Mouse (Mus musculus) megakaryocyte progenitor cell, adult 5-6 weeks (primary cell): Measurements from ENCODE around the gene Atxn7l1. TPM values are rescaled to one million over a fixed set of nuclear protein-coding genes. Genes with fewer than 3 reads are reported as not detected.
"Not testable (repeated sequence)": the region's sequence is repeated elsewhere in the genome, so short reads cannot be mapped to it uniquely, and the experiment has no call there.

Experiments
- ATAC-seq: replicated peaks from 2 replicates; pipeline ENCODE4 v1.8.0; 2016; ENCODE audit warnings: mild to moderate bottlenecking, moderate TSS enrichment, inconsistent platforms; ENCODE audit not compliant: poor library complexity
- total RNA-seq, 2 experiments: library from RNA; stranded (forward) in 1 of 2; stranded (reverse) in 1 of 2; fragments of 157-497, 149-512 nt in 1 of 2; fragments of 200-1000 nt in 1 of 2; gene quantifications; 2 replicates each; pipeline versions ENCODE4 v1.2.3 to v1.2.4; 2015 to 2017

Gene Atxn7l1
- total RNA-seq, 2 experiments from 2014 or later = 33.1 to 96.1 TPM

DNA sequence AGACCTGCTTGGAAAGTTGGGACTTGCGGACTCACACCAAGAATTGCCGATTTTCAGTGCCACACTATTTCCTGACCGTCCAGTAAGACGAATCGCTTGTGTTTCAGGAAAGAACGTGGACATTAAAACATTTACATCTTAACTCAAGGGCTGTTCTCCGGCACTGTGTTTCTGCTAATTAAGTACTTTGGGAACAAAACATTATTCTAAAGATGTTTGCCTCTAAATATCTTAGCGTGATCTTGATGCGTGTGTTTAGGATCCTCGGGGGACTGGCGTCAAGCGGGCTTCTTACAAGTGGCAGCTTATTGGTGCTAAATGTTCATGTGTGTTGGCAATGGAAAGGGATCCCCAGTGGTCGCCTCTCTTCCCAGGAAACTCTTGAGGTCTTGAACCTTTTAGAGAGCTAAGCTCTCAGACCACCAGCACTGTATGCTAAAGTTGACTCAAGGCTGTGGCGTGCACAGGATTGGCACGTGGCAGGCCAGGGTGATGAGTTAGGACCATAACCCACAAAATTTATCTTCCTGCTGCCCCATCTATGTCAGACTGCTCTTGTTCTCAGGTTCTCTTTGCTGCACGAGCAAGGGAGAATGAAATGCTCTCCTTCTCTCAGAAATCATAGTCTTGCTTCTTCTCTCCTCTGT lies 2.2 kb downstream of the Atxn7l1 start:
- no peak for ATAC-seq

DNA sequence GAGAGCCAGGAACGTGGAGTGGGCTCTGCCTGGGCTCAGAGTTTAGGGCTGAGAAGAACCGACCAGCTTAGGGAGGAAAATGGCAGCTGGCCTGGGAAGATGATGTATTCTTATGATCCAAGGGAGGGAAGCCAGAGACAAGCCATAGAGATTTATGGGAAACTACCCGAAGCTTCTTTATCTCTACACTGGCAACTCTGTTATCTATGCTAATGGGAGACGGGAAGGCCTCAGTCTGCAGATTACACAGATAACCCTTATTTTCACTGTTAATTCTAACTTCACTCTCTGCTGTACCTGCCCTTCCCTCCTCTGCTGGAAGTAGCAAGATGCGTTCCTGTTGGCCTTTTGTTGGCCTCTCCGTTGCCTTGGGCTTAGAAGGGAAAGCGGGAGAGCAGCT lies 5.6 kb downstream of the Atxn7l1 start:
- ATAC-seq = no peak

DNA sequence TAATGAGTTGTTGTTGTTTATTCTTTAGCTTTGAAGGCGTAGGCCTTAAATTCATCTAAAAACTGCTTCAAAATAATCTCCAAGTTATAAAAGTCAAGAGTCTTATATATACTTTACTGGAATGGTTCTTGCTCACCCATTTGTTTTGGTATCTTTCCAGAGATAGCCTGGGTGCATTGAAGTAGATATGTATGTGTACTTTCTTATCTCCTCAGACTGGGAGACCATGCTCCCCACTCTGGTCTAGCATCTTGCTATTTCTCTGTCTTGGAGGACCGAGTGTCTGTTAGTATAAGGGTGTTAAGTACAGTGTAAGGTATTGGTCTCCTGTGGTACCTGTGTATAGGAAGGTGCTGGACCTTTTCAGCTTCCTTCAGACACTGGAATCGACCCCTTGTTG lies 6.4 kb downstream of the Atxn7l1 start:
- ATAC-seq = peak; percentile 68

DNA sequence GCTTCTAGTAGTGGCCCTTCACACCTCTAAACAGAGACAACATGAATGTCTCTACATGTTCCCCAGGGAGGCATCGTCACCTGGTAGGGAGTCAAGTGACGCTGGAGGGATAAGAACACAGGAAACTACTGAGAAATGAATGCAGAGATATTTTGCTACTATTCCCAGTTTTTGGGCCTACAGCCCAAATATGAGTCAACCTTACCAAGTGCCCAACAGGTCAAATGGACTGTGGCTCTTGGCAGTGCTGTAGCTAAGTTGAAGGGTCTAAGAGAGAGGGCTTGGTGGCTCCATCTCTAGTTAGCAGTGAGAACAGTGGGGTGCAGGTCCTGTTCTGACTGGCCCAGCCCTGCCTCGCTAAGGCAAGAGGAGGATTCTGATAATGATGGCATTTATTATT lies 7.2 kb downstream of the Atxn7l1 start:
- ATAC-seq = no peak

DNA sequence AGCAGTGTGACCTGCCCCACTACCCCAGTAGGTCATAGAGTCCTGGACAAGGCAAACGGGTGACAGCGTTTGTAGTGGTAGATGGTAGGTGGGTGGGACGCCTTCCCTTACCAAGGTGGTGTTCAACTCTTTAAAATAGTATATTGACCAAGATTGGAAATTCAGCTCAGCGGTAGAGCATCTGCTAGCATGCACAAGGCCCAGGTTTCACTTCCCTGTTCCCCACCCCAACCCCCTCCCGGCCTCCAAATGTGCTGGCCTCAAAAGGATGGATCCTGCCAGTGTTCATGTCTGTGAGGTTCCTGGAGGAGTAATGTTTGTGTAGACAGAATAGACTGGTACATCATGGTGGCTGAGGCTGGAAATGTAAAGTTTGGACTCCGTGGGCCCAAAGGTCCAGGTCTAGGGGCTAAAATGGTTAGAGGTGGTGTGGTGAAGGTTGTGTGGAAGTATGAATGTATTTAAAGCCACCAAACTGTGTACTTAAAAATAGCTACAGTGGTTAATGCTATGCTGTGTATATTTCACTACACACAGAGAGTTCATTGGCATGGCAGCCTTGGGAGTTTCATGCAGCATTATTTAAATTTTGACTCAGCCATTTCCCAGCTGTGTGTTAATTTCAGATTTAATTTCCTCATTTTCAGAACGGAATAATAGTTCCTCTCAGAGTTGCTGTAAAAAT lies 9.0 kb downstream of the Atxn7l1 start:
- ATAC-seq = peak; percentile 47; the same call in 1 of the 2 replicates

DNA sequence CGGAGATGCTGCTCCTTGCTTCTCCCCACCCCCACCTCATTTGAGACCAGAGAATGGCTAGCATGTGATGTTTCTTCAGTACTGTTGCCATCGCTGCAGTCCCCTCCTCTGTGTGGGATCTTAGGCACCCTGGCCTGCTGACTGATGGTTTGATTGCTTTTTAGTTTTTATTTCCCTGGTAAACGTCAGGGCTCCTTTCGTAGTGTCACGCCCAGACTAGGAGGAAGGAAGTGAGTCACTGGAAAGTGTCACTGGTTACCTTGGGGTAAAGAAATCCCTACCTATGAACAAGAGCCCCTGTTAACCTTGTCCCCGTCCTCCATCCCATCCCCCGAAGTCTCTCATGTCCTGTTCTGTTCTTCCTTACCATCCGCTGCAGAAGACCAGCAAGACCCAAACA lies 10.8 kb downstream of the Atxn7l1 start:
- no peak for ATAC-seq

DNA sequence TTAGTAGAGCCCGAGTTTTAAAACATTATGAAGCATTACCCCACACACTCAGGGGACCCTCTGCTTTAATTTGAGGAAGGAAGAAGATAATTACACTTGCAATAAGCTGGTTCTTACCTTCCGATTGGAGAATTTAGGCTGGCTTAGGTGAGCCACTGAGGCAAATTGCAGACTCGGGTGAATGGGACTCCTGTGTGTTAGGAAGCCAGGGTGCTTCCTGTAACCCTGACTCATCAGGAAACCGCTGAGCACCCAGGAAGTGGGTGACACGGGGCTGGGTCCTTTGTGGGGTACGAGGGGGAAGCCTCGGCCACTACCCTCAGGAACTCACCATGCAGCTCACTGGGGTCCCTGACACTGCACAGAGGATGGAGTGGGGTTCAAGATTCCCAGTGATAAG lies 12.9 kb downstream of the Atxn7l1 start:
- ATAC-seq = peak; percentile 15; the same call in 1 of the 2 replicates

DNA sequence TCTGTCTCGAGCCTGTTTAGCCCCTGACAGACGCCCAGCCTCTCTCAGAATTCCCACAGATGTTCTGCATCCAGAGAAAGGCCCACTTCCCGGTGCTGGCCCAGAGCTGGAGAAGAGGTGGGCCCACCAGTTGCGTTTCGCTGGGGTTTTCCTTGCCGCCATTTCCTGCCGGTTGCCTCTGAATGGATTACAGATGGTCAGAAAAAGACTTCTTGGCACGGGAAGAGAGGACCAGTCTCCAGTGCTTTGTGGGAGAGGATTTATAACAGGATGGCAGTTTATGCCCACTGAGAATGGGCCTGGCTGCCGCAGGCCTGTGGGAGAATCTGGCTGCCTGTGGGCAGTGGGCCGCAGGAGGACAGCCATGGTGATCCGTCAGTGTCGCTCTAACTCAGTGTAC lies 15.0 kb downstream of the Atxn7l1 start:
- no peak for ATAC-seq

DNA sequence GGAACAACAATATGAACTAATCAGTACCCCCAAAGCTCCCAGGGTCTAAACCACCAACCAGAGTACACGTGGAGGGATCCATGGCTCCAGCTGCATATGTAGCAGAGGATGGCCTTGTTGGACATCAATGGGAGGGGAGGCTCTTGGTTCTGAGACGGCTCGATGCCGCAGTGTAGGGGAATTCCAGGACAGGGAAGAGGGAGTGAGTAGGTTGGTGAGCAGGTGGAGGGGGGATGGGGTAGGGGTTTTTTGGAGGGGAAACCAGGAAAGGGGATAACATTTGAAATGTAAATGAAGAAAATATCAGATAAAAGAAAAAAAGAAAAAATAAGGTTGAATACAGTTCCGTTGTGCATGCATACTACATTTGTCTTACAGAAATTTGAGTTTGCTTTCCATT lies 16.5 kb downstream of the Atxn7l1 start:
- not testable (repeated sequence) for ATAC-seq

DNA sequence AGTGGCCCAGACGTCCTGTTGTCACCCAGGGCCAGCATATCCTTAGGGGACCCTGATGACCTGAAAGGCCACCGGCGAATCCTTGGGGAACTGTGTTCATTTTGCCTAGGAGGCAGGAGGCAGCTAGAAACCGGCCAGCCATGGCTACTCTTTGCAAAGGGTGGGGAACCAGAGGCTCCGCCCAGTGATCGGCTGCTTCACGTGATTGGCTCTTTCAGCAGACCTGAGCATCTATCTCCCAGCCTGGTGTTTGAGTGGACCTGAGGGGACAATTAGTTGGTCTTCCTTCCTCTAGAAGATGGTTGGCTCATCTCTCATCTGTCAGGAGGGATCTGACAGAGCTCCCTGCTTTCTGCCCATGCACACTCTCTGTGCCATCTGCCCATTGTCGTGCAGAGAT lies 19.2 kb downstream of the Atxn7l1 start:
- no peak for ATAC-seq

DNA sequence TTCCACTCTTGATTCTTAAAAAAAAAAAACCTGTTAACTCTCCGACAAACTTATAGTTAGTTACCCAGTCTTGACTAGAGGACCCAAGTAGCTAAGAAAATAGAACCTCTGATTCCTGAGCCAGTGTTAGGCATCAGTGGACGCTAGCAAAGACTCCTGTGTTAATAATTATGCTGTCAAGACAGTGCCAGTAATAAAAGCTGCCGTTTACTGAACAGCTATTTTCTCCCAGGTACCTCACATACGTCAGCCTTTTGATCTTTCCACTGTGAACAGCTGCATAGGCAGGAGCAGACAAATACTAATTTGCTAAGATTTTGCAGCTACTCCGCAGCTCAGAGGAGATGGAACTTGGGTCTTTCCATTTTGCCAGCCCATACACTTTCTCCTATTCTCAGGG lies 20.1 kb downstream of the Atxn7l1 start:
- ATAC-seq = no peak

DNA sequence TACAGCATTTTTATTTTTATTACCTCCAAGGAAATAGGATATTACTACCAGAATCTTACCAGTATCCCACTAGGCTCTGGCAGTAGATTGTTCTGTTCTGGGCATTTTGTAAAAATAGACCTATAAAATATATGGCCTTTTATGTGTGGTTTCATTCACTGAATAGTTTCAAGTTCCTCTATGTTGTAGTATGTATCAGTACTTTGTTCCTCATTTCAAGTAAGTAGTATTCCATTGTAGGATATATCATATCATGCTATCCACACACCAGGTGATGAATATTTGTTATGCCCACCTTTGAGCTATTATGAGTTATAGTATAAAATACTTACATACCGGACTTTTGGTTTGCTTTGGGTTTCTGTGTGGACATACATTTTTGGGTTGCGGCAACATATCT lies 21.0 kb downstream of the Atxn7l1 start:
- peak; percentile 42 for ATAC-seq

DNA sequence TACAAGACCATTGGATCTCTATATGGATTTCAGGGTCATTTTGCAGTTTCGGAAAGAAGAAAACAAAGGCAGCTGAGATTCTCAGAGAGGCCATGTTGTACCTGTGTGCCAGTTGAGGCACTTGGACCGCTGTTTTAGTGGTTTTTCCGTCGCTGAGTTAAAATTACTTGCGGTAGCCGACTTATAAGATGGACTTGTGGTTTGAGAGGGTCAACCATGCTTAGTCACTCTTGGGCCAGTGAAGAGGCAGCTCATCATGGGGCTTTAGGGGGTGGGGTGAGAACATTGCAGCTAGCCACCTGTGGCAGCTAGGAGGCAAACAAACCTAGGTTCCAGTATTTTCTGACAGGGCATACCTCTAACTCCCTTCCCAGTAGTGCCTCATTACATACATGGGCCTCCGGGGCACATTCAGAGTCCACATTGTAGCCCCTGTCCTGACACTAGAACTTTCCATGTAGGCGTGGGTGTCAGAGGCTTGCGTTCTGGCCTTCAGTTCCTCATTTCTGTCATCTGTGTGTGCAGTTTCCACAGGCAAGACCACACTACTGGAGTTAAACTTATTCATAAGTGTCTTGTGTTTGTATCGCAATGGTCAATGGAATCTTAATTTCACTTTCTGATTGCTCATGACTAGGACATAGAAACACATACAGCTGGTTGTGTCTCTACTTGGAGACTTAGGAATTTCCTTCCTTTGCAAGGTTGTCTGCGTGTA lies 22.4 kb downstream of the Atxn7l1 start:
- peak; percentile 84 for ATAC-seq

DNA sequence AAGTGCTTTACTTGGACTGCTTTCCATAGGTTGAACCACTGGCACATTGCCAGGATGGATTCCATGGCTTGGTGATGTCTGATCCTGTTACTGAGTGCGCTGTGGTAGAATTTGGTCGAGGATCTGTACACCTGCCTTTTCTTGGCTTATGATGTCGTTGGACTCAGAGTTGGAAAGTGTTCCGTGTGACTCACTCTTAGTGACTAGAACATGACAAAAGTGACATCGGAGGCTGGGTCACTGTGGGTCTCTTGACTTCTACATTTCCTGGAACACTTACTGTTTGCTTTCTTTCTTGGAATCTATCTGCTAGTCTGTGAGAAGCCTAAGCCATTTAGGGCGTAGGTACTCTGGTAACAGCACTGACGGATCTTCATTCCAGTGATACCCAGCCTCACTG lies 23.3 kb downstream of the Atxn7l1 start:
- no peak for ATAC-seq

DNA sequence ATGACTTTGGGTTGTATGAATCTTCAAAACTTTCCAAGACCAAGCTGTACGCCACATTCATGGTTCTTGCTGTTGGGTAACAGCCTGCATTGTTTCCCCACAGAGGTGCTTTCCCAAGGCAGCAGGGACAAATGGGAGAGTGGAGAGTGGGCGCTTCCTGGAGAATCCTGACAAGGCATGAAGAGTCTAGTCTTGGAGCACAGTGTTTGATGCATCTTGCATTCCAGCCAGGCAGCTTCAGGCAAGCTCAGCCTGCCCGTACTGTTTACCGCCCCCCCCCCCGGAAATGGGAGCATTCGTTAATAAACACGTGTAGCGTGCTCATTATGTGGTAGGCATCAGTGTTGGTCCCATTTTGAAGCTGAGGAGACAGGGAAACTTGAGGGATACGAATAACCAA lies 25.4 kb downstream of the Atxn7l1 start:
- no peak for ATAC-seq

DNA sequence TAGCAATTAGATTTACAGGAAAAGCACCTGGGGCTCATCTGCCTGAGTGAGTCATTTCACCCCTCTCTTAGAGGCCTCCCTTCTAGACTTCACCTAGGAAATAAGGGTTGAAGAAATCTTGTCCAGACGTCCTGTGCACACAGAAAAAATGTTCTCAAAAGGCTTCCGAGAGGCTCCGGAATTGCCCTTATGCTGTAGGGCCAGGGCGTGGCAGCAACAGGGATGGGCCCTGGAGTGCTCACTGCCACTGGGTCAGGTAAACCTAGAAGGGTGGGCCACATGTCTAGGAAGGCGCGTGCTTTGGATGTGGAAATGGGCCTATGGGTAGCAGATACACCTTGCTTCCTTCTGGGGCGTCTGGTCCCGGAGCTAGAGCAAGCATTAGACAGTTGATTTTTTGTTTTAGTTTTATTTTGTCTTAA lies 26.2 kb downstream of the Atxn7l1 start:
- no peak for ATAC-seq

DNA sequence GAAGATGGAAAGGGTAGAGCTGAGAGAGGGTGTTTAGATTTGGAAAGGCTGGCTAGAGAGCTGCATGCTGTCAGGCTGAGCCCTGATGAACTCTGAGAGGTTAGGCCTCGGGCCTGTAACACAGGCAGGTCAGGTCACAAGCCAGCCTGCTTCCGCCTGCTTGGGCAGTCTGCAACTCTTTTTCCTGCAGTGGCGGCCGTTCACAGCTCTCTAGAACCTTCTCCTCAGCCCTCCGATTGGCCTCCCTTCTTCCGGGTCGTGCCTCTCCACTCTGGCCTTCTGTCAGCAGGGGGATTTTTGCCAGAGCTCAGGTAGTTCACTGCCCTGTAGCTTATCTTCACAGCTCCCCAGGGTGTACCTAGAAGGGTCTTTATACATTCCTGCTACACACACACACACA lies 26.7 kb downstream of the Atxn7l1 start:
- no peak for ATAC-seq

DNA sequence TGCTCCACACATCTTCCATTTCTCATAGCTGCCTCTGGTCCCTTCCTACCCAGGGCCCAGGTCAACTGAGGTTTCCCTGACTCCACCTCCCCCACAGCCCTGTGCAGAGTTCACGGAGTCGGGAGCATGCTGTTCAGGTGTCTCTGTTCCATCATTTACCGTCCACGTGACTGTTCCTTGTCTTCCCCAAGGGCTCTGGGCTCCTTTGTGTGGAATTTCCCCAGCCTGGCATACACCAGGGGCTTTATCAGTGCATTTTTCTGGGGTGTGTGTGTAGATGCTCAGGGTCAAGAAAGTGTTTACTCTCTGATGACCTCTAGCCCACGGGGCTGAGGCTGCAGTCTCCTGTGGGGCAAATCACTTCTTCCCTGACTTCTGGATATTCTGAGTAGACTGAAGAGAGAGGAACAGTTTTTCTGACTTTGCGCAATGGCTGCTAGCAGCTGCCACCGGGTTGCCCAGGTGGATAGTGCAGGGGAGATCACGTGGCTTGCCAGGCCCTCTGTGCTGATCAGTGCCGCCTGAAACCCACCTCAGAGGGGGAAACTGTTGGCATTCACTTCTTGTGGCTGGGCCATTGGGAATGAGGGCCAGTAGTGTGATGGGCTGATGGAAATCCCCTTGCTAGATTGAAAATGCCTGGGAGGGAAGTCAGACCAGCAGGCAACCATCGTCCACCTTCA lies 27.3 kb downstream of the Atxn7l1 start:
- ATAC-seq = no peak

DNA sequence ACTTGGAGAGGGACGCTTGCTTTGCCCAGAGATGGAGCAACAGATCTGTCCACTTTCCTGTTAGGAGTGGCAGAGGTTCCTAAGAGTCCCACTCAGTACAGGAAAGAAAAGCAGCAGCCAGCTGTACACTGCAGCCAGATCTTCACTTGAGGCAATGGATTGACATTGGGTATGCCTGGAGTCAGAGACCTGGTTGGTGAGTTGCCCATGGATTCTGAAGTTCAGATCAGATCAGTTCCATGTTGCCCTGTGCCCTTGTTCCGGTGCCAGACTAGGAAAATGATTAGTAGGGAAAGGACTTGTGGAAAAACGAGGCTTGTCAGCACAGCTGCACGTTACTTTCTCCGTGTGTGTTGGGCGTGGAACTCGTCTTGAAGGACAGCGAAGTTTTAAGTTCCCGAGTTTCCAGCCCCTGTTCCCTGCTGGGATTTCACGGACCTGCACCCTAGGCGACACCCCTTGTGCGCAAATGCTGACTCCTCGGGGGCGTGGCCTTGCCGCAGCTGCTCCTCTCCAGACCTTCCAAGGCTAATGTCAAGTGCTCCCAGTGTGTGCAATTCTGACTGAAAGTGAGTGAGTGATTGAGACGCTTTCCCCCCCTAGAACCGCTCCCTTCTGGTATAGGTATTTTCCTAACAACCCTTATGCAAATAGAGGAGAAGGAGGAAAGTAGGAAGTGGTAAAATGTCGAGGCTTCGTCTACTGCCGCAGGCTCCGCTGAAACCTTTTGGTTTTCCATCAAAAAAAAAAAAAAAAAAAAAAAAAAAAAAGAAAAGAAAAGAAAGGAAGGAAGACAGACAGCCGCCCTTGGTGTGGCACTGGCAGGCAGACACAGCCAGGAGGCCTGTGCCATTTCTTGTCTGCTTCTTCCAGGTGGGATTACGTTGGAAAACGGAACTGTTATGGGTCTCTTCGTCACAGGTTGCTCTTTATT lies 28.4 kb downstream of the Atxn7l1 start:
- ATAC-seq = peak; percentile 88

DNA sequence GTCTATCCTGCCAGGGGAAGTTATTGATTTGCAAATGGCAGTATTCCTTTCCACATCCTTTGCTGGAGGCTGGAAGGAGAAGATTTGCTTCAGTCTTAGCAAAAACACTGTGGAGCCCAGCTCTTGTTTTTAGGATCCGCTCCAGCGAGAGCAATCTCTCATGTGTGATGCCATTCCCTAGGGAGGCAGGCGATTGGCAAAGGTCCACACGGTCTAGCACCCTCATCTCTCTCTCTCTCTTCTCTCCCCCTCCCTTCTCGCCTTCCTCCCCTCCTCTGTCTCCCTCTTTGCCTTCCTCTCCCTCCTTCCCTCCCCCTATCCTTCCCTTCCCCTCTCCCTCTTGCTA lies 29.0 kb downstream of the Atxn7l1 start:
- ATAC-seq = no peak

DNA sequence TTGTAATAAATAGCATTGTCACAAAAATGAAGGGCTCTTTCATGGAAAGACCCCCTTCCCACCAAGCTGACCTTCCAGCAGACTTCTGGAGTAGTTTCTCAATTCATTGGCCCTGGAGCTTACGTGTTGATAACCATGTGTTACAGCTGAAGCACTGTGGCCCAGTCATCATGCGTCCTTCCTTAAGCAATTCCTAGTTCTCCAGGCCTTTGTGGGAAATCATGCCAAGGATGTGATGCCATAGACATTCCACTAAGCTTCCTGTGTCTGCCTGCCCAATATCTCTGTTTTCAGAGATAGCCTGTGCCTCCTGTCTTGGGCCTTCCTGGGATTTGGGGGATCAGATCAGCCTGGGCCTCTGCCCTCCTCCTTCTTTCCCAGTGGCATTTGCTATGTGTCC lies 32.9 kb downstream of the Atxn7l1 start:
- no peak for ATAC-seq
